Mouse (Mus musculus): ENCODE results near the gene Fam129a.

Fam129a gene

DNA sequence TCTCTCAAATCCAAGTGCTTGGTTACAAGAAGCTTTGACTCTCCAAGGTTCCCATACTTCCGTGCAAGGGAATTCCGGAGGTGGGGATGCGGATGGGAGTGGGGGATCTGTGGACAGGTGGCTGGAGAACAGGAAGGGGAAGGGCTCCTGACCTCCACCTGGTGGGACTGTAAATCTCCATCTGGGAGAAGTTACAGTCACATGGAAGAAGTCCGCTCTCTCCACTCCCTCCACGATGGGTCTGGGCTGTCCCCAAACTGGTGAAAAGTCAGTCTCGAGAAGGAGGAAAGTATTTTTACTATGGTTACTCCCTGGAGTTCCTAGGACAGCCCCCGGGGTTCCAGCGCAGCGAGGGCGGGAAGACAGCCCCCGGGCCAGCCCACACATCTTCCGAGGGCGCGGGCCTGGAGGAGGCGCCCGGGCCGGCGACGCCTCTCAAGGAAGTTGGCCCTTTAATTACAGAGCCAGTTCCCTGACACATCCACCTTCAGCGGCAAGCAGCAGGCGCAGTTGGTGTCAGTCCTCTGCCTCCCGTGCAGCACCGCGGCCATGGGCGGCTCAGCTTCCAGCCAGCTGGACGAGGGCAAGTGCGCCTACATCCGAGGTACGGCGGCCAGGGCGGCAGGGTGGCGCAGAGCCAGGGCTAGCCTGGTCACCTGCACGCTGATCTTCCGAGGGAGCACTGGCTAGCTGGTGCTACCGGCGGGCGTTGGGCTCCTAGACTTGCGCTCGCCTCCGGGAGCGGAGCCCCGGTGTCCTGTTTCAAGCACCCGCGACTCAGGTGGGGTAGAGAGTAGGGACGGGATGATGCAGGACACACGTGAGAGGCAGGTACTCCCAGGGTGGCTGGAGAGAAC lies at the start of gene Fam129a:
Gene Fam129a (plus strand): TSS at position 206 of the 857 bp plus-strand sequence.
- no peak for DNase-seq (ENCODE audit: low spot score)

DNA sequence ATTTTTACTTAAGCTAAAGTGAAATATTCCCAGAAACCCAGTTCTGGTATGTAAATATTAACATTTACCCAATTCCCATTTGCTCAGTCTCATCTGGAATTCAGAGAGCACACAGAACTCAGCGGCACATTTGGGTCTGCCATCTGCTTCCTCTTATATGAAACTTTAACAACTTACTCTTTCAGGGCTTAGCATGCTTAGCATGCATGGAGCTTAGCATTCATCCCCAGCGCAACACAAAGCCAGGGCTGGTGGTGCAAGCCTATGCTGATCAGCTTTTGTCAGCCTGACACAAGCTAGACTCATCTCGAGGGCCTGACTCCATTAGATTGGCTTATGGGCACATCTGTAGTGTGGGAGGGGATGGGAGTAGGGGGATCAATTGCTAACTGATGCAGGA lies 44.3 kb upstream of the Fam129a start:
- DNase-seq (ENCODE audit: low spot score) = no peak

DNA sequence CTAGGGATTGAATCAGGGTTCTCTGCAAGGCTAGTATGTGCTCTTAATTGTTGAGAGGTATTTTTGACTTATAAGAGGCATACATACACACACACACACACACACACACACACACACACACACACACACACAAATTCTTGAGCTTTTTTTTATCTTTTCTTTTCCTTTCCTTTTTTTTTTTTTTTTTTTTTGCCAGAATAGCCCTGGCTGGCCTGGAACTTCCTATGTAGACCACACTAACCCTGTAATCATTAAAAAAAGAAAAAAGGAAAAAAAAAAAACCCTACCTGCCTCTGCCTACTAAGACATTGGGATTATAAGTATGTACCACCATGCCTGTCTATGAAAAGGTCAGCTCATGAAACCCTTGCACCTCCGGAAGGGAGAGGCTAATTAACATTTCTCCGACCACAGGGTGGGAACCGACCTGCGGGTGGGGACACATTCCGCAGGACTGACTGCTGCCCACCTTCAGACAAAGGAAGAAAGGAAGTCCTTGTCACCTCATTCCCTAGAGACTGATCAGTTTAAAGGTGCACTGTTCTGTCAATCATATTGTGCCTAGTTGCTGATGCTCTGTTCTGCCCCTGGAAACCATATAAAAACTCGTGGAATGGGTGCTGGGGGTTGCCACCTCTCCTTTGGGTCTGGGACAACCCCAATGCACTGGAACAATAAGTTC lies 27.0 kb upstream of the Fam129a start:
- no peak for DNase-seq (ENCODE audit: low spot score)

DNA sequence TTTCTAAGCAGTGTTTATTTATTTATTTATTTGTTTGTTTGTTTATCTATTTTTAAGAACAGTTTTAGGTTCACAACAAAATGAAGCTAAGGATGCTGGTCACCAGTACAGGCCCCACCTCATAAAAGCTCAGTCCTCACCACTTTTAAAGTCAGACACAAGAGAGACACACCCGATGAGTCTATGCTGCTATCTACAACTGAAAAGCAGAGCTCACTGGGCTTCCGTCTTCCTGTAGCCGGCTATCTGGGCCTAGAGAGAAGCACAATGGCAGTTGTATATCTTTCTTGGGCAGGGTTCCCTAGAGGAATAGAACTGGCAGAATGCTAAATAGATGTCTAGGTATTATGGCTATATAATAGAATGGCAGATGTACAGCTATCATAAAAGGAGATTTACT lies 26.4 kb upstream of the Fam129a start:
- no peak for DNase-seq (ENCODE audit: low spot score)

DNA sequence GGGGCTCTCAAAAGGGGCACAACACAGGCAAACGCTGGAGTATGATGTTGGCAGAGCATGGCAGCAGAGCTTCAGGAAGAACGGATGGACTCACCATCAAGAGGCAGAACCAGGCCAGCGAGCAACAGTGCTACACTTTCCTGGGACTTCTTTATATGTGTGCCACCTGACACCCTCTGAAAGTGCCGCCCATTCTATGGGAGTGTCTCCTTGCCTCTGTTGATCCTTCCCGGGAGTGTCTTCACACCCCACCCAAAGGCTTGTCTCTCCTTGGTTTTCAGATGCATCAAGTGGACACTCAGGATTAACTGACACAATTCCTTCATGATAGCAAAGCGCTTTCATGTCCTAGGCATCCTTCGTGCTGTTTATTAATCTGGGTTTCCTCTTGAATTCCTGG lies 25.4 kb upstream of the Fam129a start:
- no peak for DNase-seq (ENCODE audit: low spot score)

DNA sequence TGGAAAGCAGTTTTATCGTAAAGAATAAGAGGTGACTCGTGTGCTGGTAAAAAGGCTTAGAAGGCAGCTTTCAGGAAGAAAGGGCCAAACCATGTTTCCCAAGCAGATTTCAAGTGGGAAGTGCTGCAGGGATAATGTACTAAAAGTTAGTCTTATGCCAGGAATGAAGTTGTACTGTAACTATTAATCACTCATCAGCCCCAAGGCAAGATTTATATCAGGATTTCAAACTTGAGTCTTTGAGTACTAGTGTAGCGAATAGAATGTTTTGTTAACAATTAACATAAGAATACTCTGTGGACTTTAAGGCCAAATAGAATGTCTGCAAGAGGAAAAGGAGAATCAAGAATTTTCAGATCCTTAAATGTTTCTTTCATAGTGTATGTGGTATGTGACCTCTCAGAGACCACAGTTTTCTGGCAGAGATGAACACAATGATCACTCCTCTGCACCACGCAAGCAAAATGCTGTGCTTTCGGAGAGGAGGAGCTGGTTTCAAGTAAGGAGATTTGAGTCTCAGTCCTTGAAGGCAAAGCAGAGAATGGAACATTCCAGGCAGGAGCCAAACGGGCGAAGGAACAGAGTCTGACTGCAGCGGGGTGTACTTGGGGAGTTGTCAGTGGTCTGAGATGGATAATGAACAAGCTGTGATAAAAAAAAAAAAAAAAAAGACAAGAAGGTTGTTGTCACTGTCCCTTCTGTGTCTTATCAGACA lies 21.9 kb upstream of the Fam129a start:
- DNase-seq (ENCODE audit: low spot score) = no peak

DNA sequence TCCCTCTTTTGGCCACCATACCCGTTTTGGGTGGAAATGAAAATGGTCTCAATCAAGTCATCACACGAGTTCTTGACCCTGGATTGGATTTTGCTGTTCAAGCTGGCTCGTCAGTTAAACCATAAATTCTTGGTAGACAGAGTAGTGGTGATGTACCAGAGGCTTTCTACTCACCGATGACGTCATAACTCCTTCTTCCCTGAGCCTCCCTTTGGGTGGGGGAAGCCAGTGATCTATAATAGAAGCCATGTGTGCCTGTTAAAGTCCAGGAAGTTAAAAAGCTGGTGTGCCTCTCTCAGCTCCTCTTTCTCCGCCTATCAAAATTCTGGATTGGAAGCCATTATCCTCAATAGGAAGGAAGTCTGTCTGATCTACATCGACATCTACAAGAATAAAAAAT lies 21.2 kb upstream of the Fam129a start:
- no peak for DNase-seq (ENCODE audit: low spot score)

DNA sequence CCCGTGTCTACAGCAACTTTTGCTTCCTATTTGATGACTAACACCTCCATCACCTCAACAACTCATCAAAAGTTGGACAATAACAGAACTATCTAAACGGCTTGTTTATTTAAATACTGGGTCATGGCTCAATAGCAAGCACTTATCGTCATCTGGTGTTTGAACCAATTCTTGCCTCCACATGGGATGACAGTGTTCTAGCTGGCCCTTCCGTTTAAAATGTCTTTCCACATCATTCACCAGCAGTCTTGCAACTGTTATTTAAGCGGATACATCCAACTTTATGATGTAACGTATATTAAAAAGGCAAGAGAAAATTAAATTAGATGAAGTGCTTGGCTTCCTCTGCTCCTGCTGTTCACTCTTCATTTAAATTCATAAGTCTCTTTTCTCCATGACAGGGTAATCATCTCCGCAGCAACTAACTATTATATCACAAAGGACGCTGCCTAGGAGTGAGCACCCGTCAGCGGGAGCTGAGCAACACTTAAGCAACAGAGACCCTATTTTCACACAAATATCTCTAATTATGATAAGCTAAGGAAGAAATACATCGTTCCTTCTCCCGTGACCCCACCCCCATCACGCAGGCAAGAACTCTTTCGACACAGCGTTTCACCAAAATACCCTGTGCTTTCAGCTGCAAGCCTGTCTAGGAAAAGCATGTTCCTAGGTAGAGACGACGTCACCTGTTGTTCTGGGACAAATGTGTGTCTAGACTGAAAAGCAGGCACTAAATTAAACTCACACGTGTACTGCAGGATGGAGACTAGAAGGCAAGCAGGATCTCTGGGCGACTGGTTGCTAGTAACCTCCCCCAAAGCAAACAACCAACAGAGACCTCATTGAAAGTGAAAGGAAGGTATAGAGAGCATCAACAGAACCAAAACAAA lies 20.2 kb upstream of the Fam129a start:
- no peak for DNase-seq (ENCODE audit: low spot score)

DNA sequence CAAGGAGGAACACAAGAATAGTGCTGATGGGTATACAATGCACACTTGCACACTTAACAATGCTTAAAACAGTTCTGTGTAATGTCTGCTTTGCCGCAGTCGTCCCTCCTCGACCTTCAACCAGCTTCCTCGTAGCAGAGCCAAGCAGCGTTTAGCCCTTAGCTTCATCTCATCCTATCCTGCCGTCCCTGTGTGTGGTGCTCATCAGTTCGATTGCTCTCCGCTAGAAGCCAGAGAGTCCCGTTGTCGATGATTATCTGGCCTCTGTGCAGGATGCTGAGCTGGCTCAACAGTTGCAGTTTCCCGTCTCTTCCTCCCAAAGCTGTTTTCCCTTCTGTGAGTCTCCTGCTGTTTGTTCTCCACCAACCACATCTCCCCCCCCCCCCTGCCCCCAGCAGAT lies 10.4 kb upstream of the Fam129a start:
- no peak for DNase-seq (ENCODE audit: low spot score)

DNA sequence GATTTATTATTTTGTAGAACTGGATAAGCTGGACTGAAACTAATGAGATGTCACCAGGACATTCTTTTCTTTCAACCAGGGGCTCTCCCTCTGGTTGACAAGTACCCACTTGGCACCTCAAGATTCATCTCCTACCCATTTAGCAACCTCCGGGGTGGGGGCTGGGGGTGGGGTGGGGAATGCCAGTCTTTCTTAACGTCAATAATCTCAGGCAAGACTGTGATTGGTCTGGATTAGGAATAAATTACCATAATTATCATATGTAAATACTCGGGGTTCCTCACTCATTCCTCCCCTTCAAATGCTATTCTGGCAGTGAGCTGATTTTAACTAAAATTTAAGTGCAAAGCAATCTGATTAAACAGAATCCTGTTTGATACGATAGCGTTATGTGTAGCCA lies 7.6 kb upstream of the Fam129a start:
- DNase-seq (ENCODE audit: low spot score) = no peak

DNA sequence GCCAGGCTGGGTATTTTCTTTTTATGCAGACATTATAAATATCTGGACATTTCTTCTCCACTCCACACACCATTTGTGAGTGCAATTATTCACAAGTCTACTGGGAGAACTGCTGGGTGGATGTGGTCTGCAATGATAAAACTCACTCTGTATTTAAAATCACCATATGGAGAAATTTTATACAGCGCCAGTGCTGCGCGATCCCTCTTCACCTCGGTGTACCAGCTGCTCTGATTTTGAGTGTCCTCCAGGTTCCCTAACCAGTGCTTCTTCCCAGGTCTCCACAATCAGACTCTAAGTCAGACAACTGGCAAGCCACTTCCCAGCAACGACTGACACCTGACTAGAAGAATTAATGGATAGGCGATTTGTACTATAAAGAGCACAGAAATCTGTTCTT lies 7.1 kb upstream of the Fam129a start:
- no peak for DNase-seq (ENCODE audit: low spot score)

DNA sequence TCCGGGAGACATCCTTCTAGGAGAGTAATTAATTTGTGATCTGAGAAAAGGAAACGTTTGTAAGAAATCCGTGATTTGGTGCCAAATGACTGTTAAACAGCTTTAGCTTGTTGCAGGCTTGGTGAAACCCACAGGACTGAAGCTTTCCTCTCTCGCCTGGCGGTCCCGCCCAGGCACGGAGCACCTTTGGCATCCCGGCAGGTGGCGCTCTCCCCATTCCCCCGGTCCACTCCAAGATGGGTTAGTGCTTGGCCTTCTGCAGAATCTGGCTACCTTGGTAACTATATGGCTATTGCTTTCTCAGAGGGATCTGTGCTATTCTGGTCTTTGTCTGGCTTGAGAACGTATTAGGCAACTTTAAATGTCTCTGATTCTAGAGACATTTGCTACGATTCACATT lies 6.6 kb upstream of the Fam129a start:
- DNase-seq (ENCODE audit: low spot score) = peak; percentile 29

DNA sequence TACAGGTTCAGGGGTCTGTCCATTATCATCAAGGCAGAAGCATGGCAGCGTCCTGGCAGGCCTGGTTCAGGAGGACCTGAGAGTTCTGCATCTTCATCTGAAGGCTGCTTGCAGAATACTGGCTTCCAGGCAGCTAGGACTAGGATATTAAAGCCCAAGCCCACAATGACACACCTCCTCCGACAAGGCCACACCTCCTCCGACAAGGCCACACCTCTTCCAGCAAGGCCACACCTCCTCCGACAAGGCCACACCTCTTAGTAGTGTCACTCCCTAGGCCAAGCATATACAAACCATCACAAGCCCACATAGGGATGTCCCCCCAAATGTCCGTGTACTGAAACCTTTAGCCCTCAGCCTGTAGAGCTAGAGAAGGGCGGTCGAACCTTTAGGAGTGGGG lies 2.3 kb upstream of the Fam129a start:
- no peak for DNase-seq (ENCODE audit: low spot score)

DNA sequence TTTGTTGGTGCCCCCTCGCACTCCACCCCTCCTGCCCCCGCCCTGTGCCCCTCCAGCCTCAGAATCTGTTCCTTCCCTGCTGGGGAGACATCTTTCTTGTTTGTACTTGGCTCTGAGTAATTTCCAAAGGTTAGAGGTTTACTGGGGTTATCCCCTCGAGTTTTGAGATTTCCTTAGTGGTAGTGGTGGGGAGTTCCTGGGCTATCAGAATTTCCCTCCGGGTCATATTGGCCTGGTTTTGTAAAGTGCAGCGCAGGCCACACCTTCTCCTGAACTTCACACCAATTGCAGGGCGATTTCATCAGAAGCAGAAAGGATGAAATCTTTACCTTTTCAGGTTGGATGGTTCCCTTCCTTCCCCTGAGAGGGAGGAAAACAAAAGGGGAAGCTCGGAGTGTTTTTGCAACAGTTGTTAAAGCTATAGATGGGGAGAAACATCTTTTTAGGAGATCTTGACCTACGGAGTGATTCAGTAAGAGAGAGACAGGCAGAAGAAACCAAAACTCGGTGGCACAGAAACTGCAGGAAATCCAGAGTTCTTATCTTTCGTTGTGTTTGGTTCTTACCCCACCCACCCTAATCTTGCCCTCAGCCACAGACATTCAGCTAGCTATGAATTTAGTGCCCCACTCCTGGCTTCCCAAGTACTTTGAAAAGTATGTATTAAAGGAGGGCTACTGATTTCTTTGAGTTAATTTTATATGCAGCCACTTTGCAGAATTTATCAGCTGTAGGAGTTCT lies 1.0 kb downstream of the Fam129a start:
- DNase-seq (ENCODE audit: low spot score) = no peak

DNA sequence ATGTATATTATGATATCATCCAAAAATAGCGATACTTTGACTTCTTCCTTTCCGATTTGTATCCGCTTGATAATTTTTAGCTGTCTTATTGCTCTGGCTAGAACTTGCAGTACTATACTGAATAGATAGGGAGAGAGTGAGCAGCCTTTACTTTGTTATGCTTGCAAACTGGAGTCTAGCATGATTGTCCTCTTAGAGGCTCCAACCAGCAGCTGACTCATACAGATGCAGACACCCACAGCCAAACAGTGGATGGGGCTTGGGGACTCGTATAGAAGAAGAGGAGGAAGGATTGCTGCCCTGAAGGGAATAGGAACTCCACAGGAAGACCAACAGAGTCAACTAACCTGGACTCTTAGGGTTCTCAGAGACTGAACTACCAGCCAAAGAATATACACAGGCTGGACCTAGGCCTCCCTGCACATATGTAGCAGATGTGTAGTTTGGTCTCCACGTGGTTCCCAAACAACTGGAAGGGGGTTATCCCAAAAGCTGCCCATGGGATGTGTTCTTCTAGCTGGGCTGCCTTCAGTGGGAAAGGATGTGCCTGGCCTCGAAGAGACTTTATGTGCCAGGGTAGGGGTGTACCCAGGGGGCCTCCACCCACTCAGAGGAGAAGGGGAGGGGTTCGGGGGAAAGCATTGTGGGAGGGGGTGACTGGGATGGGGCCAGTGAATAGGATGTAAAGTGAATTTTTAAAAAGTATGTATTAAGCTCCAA lies 1.8 kb downstream of the Fam129a start:
- DNase-seq (ENCODE audit: low spot score) = no peak

DNA sequence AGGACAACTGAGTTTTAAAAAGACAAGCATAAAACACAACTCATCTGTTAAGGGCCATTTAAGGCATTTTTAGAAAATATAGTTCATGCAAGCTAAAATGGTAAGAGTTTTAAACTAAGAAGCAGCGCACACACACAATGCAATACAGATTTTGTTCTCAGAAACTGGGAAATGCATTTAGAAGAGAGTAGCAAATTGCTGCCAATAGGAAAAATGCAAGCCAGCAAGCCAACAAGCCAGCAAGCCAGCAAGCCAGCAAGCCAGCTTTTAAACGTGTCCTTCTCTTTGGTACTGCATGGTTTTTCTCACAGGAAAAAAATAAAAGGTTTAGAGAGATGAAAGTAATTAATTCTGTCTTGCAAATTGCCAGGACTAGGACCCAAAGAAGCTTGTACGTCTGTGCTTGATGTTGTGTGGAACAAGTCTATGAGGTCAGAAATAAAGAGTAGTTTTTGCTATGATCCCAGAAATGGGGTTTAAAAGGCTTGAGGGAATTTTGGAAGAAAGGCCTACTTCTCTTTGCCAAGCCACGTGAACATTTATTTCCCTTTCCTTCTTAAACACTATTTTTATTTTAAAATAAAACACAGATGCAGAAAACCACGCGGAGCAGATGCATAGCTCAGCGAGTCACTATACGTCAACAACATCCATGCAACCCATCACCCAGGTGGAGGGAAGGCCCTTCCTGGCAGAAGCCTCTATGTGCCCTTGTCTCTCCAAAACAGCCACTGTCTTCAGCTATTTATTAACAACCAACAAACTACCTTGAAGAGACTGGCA lies 9.4 kb downstream of the Fam129a start:
- DNase-seq (ENCODE audit: low spot score) = no peak

DNA sequence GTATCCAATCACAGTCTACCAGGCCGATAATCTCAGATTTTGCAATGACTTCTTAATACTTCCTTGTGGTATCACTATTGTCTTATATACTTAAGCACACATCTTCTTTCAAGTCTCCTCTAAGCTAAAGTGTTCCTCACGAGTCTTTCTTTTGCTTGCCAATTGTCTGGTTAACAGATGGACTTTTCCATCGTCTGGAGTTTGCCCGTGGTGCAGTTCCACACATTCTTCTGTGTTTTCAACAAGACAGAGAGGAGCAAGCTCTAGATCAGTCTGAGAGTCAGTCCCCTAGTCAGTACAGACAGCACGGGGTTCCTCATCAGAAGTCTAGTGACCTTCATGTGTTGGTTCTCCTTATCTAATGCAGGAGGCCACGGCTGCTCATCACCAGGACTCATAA lies 10.5 kb downstream of the Fam129a start:
- DNase-seq (ENCODE audit: low spot score) = no peak

DNA sequence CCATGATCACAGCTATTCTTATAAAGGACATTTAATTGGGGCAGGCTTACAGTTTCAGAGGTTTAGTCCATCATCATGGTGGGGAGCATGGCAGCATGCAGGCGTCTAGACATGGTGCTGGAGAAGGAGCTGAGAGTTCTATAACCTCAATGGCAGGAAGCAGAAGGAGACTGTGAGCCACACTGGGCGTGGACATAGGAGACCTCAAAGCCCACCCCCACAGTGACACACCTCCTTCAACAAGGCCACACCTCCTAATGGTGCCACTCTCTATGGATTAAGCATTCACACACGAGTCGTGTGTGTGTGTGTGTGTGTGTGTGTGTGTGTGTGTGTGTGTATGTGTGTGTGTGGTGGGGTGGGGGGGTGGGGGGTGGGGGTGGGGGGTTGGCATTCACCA lies 11.0 kb downstream of the Fam129a start:
- no peak for DNase-seq (ENCODE audit: low spot score)

DNA sequence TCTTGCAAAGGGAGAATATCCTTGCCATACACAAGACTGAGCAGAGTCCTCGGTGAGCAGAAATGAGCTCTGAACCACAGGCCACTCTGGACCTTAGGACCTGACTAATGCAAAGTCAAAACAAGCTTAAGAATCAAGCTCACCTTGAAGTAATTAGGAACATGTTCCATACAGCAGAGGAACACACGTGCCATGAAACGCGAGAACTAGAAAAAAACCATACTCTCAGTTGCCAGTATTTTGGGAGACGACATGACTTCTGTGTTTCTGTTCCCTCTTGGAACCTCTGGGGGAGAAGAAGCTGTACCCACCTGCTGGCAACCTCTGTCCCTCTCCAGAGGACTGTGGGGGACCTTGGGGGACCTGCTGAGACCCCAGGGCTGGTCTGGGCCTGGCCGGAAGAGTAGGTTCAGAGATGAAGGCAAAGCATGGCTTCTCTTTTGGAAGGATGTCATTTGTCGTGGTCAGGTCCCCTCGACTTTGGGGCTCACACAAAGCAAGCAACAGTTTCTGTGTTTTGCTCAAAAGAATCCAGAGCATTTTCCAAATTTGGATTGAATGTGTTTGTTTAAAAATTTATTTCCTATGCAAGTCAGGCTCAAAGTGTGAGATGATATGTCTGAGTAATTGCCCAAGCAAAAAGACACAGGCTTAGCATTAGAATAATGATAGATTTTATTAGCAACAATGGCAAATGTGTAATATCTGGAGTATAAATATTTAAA lies 12.6 kb downstream of the Fam129a start:
- no peak for DNase-seq (ENCODE audit: low spot score)
